Mouse (Mus musculus): ENCODE measurements around the gene Parva.

Parva gene

GRCm38 (mm10) chr7:112511309-112511708 lies 84.0 kb downstream of the Parva start:
- no peak for DNase-seq (ENCODE audit: low read depth, low spot score)

GRCm38 (mm10) chr7:112512257-112512656 lies 85.0 kb downstream of the Parva start:
- DNase-seq (ENCODE audit: low read depth, low spot score), result no peak

GRCm38 (mm10) chr7:112512895-112513294 lies 85.6 kb downstream of the Parva start:
- DNase-seq (ENCODE audit: low read depth, low spot score), result no peak

GRCm38 (mm10) chr7:112514636-112515193 lies 87.4 kb downstream of the Parva start:
- no peak for DNase-seq (ENCODE audit: low read depth, low spot score)

- peak; percentile 31 for DNase-seq (ENCODE audit: low read depth, low spot score)
Measured at GRCm38 (mm10) chr7:112525465-112525864, 98.2 kb downstream of the Parva start.

- no peak for DNase-seq (ENCODE audit: low read depth, low spot score)
Measured at GRCm38 (mm10) chr7:112526226-112526625, 98.9 kb downstream of the Parva start.

- no peak for DNase-seq (ENCODE audit: low read depth, low spot score)
Measured at GRCm38 (mm10) chr7:112527230-112527629, 99.9 kb downstream of the Parva start.

- DNase-seq (ENCODE audit: low read depth, low spot score), result no peak
Measured at GRCm38 (mm10) chr7:112528059-112528458, 100.8 kb downstream of the Parva start.

GRCm38 (mm10) chr7:112528582-112529360 lies 101.5 kb downstream of the Parva start:
- no peak for DNase-seq (ENCODE audit: low read depth, low spot score)

- no peak for DNase-seq (ENCODE audit: low read depth, low spot score)
Measured at GRCm38 (mm10) chr7:112530924-112531323, 103.6 kb downstream of the Parva start.

GRCm38 (mm10) chr7:112534148-112534547 lies 106.8 kb downstream of the Parva start:
- DNase-seq (ENCODE audit: low read depth, low spot score), result no peak

- no peak for DNase-seq (ENCODE audit: low read depth, low spot score)
Measured at GRCm38 (mm10) chr7:112535408-112535921, 108.2 kb downstream of the Parva start.

GRCm38 (mm10) chr7:112549136-112549535 lies 121.8 kb downstream of the Parva start:
- no peak for DNase-seq (ENCODE audit: low read depth, low spot score)

GRCm38 (mm10) chr7:112561504-112561903 lies 134.2 kb downstream of the Parva start:
- no peak for DNase-seq (ENCODE audit: low read depth, low spot score)

- DNase-seq (ENCODE audit: low read depth, low spot score), result no peak
Measured at GRCm38 (mm10) chr7:112567004-112567403, 139.7 kb downstream of the Parva start.

GRCm38 (mm10) chr7:112568961-112569360 lies 141.7 kb downstream of the Parva start:
- no peak for DNase-seq (ENCODE audit: low read depth, low spot score)

- DNase-seq (ENCODE audit: low read depth, low spot score), result no peak
Measured at GRCm38 (mm10) chr7:112581621-112582020, 154.3 kb downstream of the Parva start.

- DNase-seq (ENCODE audit: low read depth, low spot score), result no peak
Measured at GRCm38 (mm10) chr7:112582882-112583405, 155.6 kb downstream of the Parva start.

GRCm38 (mm10) chr7:112587449-112587848 lies 160.1 kb downstream of the Parva start:
- no peak for DNase-seq (ENCODE audit: low read depth, low spot score)

- no peak for DNase-seq (ENCODE audit: low read depth, low spot score)
Measured at GRCm38 (mm10) chr7:112589530-112589929, 162.2 kb downstream of the Parva start.

GRCm38 (mm10) chr7:112593586-112593985 lies 166.3 kb downstream of the Parva start:
- DNase-seq (ENCODE audit: low read depth, low spot score), result no peak

- DNase-seq (ENCODE audit: low read depth, low spot score), result no peak
Measured at GRCm38 (mm10) chr7:112595226-112595850, 168.0 kb downstream of the Parva start.

All from telencephalon, adult 2 months (tissue).